Mouse (Mus musculus) forebrain, embryonic 11.5 days (tissue): ENCODE results near the gene Dnah1. TPM values are rescaled to one million over a fixed set of nuclear protein-coding genes. Genes with fewer than 3 reads are reported as not detected.

Experiments used
- ATAC-seq: fragments of 200-750 bp; cut with Nextera tagmentation; replicated peaks from 2 replicates; pipeline ENCODE4 v1.8.0; 2017; ENCODE audit warnings: moderate TSS enrichment; ENCODE audit not compliant: low FRiP score
- DNase-seq: peaks from one replicate; pipeline ENCODE4 v3.0.0-alpha.2; 2017; ENCODE audit warnings: low spot score
- H3K27ac ChIP-seq: fragments of 300-500 bp; sonication (generic); 2 replicates; pipeline ENCODE4 v1.5.1; 2014; ENCODE audit warnings: low read depth, low read length
- H3K27me3 ChIP-seq: fragments of 300-500 bp; sonication (generic); 2 replicates; pipeline ENCODE4 v1.6.1; 2014; ENCODE audit warnings: mild to moderate bottlenecking, low read length, mixed read lengths; ENCODE audit not compliant: control insufficient read depth, insufficient read depth
- H3K36me3 ChIP-seq: fragments of 300-500 bp; sonication (generic); 2 replicates; pipeline ENCODE4 v1.6.1; 2014; ENCODE audit warnings: mild to moderate bottlenecking, low read length, moderate library complexity, mixed read lengths; ENCODE audit not compliant: control insufficient read depth, insufficient read depth
- H3K4me1 ChIP-seq: fragments of 300-500 bp; sonication (generic); replicated peaks from 2 replicates; pipeline ENCODE4 v1.6.1; 2014; ENCODE audit warnings: low read length, mixed read lengths; ENCODE audit not compliant: control insufficient read depth, insufficient read depth
- H3K4me2 ChIP-seq: fragments of 300-500 bp; sonication (generic); 2 replicates; pipeline ENCODE4 v1.6.1; 2014; ENCODE audit warnings: low read depth, mild to moderate bottlenecking, low read length, moderate library complexity, mixed read lengths; ENCODE audit not compliant: severe bottlenecking
- H3K4me3 ChIP-seq: fragments of 300-500 bp; sonication (generic); 2 replicates; pipeline ENCODE4 v1.5.1; 2014; ENCODE audit warnings: low read depth, low read length
- H3K9ac ChIP-seq: fragments of 300-500 bp; sonication (generic); 2 replicates; pipeline ENCODE4 v1.6.1; 2014; ENCODE audit warnings: low read length
- H3K9me3 ChIP-seq: fragments of 300-500 bp; sonication (generic); 2 replicates; pipeline ENCODE4 v1.6.1; 2016; ENCODE audit warnings: low read length, mixed read lengths; ENCODE audit not compliant: control insufficient read depth
- WGBS: fragments of 180-500 bp; shearing (Covaris S2); extraction: QIAGEN DNeasy Blood & Tissue Kit; methylation state at CpG from one replicate; pipeline ENCODE4 v1.1.7; 2014; 5-methylcytosine and 5-hydroxymethylcytosine counted together
- polyA plus RNA-seq: library from polyadenylated mRNA; unstranded; fragments of >200 nt; fragmentation: Nextera tagmentation; extraction: Ambion mirVana; gene quantifications from 2 replicates; pipeline ENCODE4 v1.2.1, GENCODE M21; 2014

Dnah1 gene
- polyA plus RNA-seq = 7.6 and 8.8 TPM in 2 replicates

GRCm38 (mm10) chr14:31323849-31324792, at the start of gene Dnah1:
Gene Dnah1 (minus strand): TSS chr14:31323896.
- Histone ChIP-seq H3K4me3 (peak within 1 kb of the TSS; percentile 26), H3K36me3 (no peaks in the 10 kb centered on the region), H3K4me2 (peak within 1 kb of the TSS; percentile 55), H3K9me3 (no peaks in the 10 kb centered on the region), H3K27ac (no peak within 1 kb of the TSS), H3K9ac (peak within 1 kb of the TSS; percentile 50), H3K4me1 (no peaks in the 10 kb centered on the region; the same call in 1 of the 2 replicates), H3K27me3 (no peaks in the 10 kb centered on the region)
- peak; percentile 69 for DNase-seq
- 35% methylated on average over 28 of the region's 28 CpGs for WGBS
- 0 out of 2 replicates have a peak, but pooled peaks have one; percentile 36 for ATAC-seq

DNA sequence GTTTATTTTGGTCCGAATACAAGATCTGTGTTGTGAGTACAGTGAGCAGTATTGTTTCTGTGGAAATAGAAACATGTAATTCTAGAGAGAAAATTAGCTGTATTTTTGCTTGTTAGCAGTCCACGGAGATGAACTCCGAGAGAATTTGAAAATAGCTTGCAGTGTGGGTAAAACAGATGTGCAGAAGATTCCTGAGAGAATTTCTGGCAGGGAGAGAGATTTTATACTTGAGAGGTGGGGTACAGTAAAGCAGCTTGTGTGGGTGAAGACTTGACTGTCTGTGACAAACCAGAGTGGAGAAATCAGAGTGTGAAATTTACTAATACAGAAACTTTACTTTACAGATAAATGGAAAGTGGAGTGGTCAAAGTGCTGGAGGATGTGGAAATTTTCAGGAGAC, 45.7 kb upstream of the Dnah1 start:
- Histone ChIP-seq H3K4me2 (no peak overlapping the region), H3K9ac (no peak overlapping the region), H3K9me3 (no peaks in the 10 kb centered on the region), H3K4me3 (no peak overlapping the region), H3K27me3 (no peaks in the 10 kb centered on the region), H3K27ac (no peak overlapping the region), H3K4me1 (no peaks in the 10 kb centered on the region), H3K36me3 (no peaks in the 10 kb centered on the region; the same call in 1 of the 2 replicates)
- 93% methylated on average over 3 of the region's 3 CpGs for WGBS
- DNase-seq (no peak), ATAC-seq (no peak)

DNA sequence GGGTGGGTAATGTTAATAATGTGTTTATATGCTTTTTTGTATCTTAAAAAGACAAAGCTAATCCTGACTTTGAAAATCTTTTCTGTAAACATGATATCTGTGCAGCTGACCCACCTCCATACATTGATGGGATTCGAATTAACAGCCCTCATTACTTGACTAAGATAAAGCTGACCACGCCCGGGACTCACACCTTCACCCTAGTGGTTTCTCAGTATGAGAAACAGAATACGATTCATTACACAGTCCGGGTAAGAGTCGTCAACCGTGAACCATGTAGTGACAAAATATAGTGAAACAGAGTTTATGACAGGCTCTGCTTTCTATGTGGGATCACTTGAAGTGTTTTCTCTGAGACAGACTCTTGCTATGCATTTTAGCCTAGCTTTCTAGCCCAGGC, 44.3 kb upstream of the Dnah1 start:
- Histone ChIP-seq H3K9ac (no peak overlapping the region), H3K4me2 (no peak overlapping the region), H3K9me3 (no peaks in the 10 kb centered on the region), H3K27ac (no peak overlapping the region), H3K36me3 (peaks cover 6% of the 10 kb centered on the region), H3K27me3 (no peaks in the 10 kb centered on the region), H3K4me1 (no peaks in the 10 kb centered on the region), H3K4me3 (no peak overlapping the region)
- ATAC-seq = no peak
- 92% methylated on average over 7 of the region's 7 CpGs for whole genome bisulfite sequencing
- DNase-seq = no peak

- H3K27ac ChIP-seq = no peak overlapping the region
- H3K27me3 ChIP-seq = no peaks in the 10 kb centered on the region
- ATAC-seq (no peak), DNase-seq (peak; percentile 76)
- no peak overlapping the region for H3K4me3 ChIP-seq
- peaks cover 6% of the 10 kb centered on the region for H3K36me3 ChIP-seq
- H3K4me2 ChIP-seq = no peak overlapping the region
- no peak overlapping the region for H3K9ac ChIP-seq
- no peaks in the 10 kb centered on the region for H3K4me1 ChIP-seq
- H3K9me3 ChIP-seq = no peaks in the 10 kb centered on the region
Observed at GRCm38 (mm10) chr14:31365350-31365749, 41.7 kb upstream of the Dnah1 start.

DNA sequence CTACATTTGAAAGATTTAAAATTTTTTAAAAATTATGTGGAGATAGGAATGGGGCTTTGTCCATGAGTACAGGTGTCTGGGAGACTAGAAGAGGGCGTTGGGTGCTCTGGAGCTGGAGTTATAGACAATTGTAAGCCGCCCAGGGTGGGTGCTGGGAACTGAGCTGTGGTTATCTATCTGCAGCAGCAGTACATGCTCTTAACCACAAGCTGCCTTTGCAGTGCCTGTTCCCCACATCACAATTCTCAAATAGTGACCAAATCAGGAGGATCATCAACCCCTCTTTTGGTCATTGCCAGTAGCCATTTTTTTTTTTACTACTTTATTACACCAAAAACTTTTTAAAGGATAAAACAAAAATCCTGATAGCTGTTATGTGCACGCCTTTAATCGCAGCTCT, 40.9 kb upstream of the Dnah1 start:
- Histone ChIP-seq H3K9ac (no peak overlapping the region), H3K4me2 (no peak overlapping the region), H3K4me3 (no peak overlapping the region), H3K27me3 (no peaks in the 10 kb centered on the region), H3K9me3 (no peaks in the 10 kb centered on the region), H3K27ac (no peak overlapping the region), H3K36me3 (peaks cover 6% of the 10 kb centered on the region), H3K4me1 (no peaks in the 10 kb centered on the region)
- WGBS = 92% methylated on average over 4 of the region's 4 CpGs
- DNase-seq (no peak), ATAC-seq (no peak)

- no peak overlapping the region for H3K27ac ChIP-seq
- H3K4me3 ChIP-seq = no peak overlapping the region
- H3K4me2 ChIP-seq = no peak overlapping the region
- no peaks in the 10 kb centered on the region for H3K9me3 ChIP-seq
- DNase-seq (no peak), ATAC-seq (no peak)
- peaks cover 6% of the 10 kb centered on the region for H3K36me3 ChIP-seq
- WGBS = 95% methylated on average over 2 of the region's 2 CpGs
- no peaks in the 10 kb centered on the region for H3K4me1 ChIP-seq
- H3K9ac ChIP-seq = no peak overlapping the region
- H3K27me3 ChIP-seq = no peaks in the 10 kb centered on the region
Observed at GRCm38 (mm10) chr14:31362236-31362635, 38.5 kb upstream of the Dnah1 start.

- Histone ChIP-seq H3K4me3 (no peak overlapping the region), H3K9ac (no peak overlapping the region), H3K27me3 (no peaks in the 10 kb centered on the region), H3K4me2 (no peak overlapping the region), H3K36me3 (no peaks in the 10 kb centered on the region), H3K27ac (no peak overlapping the region), H3K4me1 (no peaks in the 10 kb centered on the region), H3K9me3 (no peaks in the 10 kb centered on the region)
- WGBS = 89% methylated on average over 1 of the region's 1 CpGs
- DNase-seq = no peak
- no peak for ATAC-seq
Observed at GRCm38 (mm10) chr14:31345367-31345766, 21.7 kb upstream of the Dnah1 start.

GRCm38 (mm10) chr14:31343241-31343640, 19.5 kb upstream of the Dnah1 start:
- no peaks in the 10 kb centered on the region for H3K4me1 ChIP-seq
- H3K27me3 ChIP-seq = no peaks in the 10 kb centered on the region
- H3K4me3 ChIP-seq = no peak overlapping the region
- ATAC-seq = no peak
- no peak overlapping the region for H3K27ac ChIP-seq
- DNase-seq = no peak
- no peak overlapping the region for H3K9ac ChIP-seq
- no peak overlapping the region for H3K4me2 ChIP-seq
- H3K9me3 ChIP-seq = no peaks in the 10 kb centered on the region
- WGBS = 89% methylated on average over 8 of the region's 8 CpGs
- H3K36me3 ChIP-seq = no peaks in the 10 kb centered on the region

- Histone ChIP-seq H3K9ac (peak overlapping the region; percentile 74), H3K27me3 (no peaks in the 10 kb centered on the region), H3K36me3 (no peaks in the 10 kb centered on the region), H3K9me3 (no peaks in the 10 kb centered on the region), H3K4me3 (peak overlapping the region; percentile 80; the same call in 1 of the 2 replicates), H3K27ac (no peak overlapping the region), H3K4me2 (peak overlapping the region; percentile 67), H3K4me1 (peaks cover 2% of the 10 kb centered on the region; the same call in 1 of the 2 replicates)
- no peak for DNase-seq
- no peak for ATAC-seq
Observed at GRCm38 (mm10) chr14:31337947-31338346, 14.3 kb upstream of the Dnah1 start.
